Mouse (Mus musculus) ZHBTc4 (cell line): ENCODE data around the gene Utp4.
"Not testable (repeated sequence)": the region's sequence is repeated elsewhere in the genome, so short reads cannot be mapped to it uniquely, and the experiment has no call there.

Source experiments
- DNase-seq: peaks from one replicate; pipeline ENCODE4 v3.0.0-alpha.2; 2011; ENCODE audit warnings: low read depth, low spot score

The Utp4 gene

DNA sequence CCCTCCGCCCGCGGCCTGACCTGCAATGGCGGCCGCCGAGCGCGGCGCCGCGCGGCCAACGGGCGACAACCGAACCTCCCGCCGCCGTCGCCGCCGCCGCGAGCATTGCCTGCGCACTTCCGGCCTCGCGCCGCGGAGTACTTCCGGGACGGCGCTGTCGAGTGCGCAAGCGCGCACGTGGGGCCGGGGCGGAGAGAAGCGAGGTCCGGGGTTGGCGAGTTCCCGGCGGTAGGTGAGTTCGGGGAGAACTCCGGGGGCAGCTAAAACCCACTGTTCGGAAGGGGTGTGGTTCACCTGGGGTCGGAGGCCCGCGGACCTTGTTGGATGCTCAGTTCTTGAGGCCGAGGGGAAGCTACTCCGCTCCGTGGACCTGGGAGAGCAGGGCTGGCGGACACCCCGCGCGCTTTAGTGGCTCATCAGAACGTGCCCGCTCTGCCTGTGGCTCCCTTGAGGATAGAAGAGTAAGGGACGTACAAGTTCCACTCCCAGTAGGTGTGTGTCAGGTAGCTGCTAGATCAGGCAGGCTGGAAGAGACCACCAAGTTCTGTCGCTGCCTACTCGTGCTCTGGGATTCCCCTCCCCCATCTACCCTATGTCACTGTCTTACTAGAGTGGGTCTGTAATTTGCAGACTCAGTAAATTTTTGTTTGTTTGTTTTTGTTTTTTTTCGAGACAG is at the start of gene Utp4:
Gene Utp4 (plus strand): TSS at position 156 of the 676 bp plus-strand sequence.
- DNase-seq, result peak; percentile 94

GRCm38 (mm10) chr8:106850034-106850433 is 43.4 kb upstream of the Utp4 start:
- no peak for DNase-seq

DNA sequence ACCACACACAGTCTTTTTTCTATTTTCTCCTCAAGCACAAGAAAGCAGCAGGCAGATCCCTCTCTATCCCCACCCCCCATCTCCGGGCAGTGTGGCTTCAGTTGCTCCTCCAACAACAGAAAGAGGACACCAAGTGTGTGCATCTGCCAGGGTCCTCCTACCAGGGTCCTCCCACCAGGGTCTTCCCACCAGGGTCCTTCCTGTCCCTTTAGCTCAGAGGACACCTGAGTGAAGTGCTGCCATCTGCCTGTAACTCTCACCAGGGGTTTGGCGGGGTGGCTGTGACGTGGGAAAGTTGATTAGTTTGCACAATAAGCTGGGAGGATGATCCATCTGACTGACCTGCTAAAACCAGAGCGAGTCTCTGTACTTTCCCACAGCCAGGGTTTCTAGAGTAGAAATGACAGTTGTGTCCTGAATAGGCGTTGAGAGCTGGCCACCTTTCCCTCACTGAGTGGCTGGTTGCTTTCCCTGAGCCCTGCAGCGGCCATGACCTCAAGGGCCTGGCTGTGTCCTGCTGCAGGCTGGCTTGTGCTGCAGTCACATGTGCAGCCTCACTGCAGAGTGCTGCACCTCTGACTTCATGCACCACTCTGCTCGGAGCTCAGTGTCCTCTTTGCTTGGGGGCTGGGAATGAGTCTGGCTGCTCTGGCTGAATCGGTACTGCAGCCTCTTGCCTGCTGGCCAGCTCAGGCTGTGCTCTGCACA is 38.7 kb upstream of the Utp4 start:
- DNase-seq, result no peak

DNA sequence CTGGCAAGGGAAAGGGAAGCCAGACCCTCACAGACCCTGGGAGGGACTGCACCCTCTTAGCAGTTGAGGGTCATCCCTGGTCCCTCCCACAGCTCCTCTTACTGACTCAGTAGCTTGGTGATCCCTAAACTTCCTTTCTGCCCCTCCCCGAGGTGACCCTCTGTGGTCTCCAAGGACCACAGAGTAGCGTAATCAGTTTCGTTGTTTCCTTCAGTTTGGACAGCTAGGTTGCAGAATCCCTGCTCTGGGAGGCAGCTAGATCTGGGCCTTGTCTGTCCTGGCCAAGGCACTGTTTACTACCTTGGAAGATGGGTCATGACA is 38.2 kb upstream of the Utp4 start:
- DNase-seq, result no peak

DNA sequence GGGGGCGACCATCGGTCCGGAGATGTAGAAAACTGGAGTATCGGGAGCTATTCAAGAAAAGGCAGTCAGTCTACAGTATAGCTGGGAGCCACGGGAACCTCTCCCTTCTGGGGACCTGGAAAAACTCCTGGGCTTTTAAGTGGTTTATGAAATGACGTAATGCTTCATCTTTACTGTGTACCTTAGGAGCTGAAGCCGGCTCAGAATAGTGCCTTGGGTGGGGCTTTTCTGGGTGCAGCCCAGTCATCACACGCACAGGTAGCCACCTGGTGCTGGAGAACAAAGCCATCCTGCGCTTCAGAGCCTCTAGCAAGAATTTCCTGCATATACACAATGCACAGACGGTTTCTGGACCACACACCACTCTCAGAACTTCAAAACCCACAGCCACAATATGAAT is 30.6 kb upstream of the Utp4 start:
- DNase-seq, result peak; percentile 17

DNA sequence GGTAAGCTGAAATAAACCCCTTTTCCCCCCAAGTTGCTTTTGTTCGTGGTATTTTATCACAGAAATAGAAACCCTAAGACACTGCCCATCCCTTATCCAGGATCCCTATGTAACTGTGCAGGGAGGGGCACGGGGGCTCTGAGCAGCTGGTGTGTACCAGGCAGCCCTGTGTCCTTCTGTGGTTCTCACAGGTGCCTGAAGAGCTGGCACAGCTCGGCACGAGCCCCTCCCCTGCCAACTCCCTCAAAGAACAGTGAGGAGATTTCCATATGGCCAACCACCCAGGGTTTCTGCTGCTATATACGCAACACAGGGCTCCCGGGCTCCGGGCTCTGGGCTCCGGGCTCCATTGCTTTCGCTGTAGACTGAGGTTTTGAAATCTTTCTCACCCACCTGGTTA is 28.1 kb upstream of the Utp4 start:
- DNase-seq, result no peak

DNA sequence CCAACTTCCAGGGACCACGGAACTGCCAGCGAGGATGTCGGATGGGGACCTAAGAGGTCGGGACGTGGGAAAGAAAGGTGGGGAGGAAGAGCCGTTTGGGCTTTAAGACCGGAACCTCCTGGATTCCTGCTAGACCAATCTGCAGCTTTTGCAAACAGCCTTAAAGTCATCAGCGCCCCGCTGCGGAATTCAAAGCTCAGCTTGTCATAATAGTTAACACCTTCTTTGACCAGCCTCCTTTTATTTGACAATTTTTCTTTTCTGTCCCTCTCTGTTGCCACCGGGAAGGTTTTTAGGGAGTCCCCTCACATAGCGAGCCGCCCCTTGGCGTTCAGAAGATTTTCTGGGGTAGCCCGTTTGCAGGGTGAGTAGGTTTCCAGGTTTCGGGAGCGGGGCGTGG is 23.4 kb upstream of the Utp4 start, which contains the start of gene Has3:
Gene Has3 (plus strand): TSS at position 192 of the 400 bp plus-strand sequence.
- peak; percentile 56 for DNase-seq

DNA sequence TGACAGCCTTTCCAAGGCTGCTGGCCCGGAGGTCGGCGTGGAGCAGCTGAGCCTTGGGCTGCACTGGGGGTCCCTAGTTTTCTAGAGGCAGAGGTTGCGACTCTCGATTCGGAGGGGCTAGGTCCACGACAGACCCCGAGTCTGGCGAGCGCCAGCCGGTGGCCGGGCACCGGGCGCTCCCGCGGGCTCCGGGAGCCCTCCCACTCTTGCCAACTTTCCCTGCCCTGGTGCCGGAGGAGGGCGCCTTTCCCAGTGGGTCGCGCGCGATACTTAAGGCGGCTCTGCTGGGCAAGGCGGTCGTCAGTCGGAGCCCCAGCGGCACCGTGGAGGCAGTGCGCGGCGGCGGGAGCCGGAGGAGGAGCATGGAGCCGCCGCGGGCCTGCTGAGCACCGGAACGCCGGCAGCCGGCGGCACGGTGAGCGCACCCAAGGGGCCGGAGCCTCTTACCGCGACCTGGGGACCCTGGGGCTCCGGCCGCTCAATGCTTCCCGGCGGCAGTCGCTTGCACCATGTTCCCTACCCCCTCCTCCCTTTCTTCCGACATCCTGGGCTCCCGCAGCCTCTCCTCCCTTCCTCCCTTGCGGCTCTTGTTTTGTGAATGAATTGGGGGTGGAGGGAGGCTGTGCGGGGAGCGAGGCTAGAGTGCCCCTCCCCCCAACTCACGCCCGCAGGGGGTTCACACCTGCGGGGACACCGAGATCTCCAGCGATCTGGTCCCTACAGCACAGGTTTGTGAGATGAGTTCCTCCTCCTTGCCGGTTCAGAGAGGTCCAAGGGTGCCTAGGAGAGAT is 22.7 kb upstream of the Utp4 start:
- peak; percentile 82 for DNase-seq

- no peak for DNase-seq
These were observed 22.0 kb upstream of the Utp4 start for GRCm38 (mm10) chr8:106871328-106871926.

DNA sequence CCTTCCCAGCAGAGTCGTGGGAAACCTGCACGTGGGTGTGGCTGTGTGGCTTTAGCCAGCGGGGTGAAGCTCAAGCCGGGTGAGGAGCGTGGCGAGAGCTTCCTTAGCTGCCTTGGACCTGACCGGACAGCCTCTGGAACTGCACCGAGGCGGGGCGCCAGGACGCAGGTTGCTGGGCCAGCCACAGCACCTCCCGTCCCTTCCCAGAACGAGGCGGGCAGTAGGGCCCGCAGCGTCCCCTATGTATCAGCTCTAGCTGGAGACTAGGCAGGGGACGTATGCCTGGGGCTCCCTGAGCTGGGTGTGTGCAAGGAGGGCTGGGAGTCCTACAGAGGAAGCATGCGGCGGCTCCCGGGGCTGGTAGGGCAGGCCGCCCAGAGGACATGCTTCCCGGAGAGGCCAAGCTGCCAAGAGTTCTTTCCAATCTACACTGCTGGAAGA is 21.5 kb upstream of the Utp4 start:
- DNase-seq, result peak; percentile 72

GRCm38 (mm10) chr8:106872454-106873034 is 20.9 kb upstream of the Utp4 start:
- peak; percentile 79 for DNase-seq

- DNase-seq, result no peak
These were observed 13.2 kb upstream of the Utp4 start for GRCm38 (mm10) chr8:106880121-106880707.

- not testable (repeated sequence) for DNase-seq
These were observed 9.3 kb upstream of the Utp4 start for GRCm38 (mm10) chr8:106884094-106884493.

GRCm38 (mm10) chr8:106884826-106885400 is 8.5 kb upstream of the Utp4 start:
- not testable (repeated sequence) for DNase-seq

DNA sequence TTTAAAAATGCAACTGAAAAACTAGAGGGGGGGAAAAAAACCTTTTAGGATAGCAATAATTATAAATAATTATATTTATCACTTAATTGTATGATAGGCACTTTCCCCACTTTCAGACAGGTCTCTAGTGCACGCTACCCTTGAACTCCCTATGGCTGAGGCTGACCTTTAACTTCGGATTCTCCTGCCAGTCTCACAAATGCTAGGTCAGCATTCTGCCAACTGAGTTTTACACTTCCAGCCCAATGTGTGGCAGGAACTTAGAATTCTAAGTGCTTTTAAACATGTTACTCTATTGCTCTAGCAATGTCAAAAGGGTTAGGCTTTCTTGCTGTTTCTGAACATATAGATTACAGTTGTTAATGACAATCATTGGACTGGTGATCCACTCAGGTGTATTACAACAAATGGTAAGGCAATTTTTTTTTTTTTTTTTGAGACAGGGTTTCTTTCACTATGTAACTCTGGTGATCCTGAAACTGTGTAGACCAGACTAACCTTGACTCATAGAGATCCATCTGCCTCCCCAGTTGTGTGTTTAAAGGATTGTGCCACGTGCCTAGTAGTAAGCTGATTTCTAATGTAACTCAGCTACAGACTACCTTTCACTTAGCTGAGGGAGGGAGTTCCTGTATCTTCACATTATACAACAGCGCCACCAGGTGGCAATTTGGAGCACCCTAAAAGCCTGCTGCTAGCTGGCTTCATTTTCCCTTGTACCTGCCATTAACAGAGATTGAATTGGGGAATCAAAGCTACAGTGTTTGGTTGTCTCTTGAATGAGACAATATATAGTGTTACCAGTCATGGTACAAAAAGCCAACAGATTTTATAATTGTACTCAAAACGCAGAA is 5.9 kb upstream of the Utp4 start:
- peak; percentile 88 for DNase-seq

DNA sequence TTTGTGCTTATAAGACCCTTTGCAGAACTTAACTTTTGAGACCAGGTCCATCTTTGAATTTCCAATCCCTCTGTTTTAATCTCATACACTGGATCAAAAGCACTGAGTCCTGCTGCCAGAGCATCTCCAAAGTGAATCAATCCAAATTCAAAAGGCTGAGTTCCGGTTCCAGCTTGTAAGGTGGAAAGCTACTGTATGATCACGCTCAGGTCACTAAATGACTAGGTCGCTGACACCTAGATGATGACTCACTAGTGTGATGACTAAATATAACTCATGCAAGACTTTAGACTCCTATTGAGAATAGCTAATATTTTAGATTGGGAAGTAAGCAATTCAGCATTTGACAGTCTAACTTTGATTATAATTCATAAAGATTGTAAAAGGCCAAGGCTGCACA is 4.6 kb upstream of the Utp4 start:
- DNase-seq, result no peak

GRCm38 (mm10) chr8:106892210-106892805 is 1.1 kb upstream of the Utp4 start:
- peak; percentile 79 for DNase-seq

- DNase-seq, result peak; percentile 74
These were observed 507 bp upstream of the Utp4 start for GRCm38 (mm10) chr8:106892806-106893451.

DNA sequence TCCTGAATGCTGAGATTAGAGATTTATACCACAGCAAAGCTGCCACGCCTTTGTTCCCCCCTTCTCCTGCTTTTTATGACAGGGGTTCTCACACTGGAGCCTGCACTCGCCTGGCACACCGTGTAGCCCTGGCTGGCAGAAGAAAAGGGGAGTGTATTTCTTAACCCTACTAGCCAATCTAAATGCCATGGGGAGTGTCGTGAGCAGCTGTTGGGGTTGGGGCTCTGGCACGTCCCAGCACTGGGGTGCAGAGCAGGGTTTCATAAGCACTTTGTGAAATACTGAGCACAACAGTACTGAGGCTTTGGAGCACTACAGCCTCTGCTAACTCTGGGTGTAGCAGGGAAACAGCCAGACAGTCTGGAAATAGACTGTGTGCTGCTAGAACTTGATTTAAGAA is 6.0 kb downstream of the Utp4 start:
- no peak for DNase-seq
